In genomic region chr13:31652131-31652745, GRCm38 (mm10) we compare ENCODE assay signal across 26 mouse cellular contexts. TPM values are rescaled to one million over a fixed set of nuclear protein-coding genes. Genes with fewer than 3 reads are reported as not detected.
DNase-seq lines count a peak whose midpoint lies in the region; ATAC-seq and TF ChIP-seq lines count a peak whose summit lies in the region.
"Had no signal": no experiment of that assay in that cellular context is flagged by ENCODE, and none has a peak within 500 bp of the region (broad histone marks: within the 10 kb centered on the region; RNA-seq: fewer than 3 reads in every experiment).

No protein-coding gene starts in this region.

- peaks cover 11% of the 10 kb centered on the region for H3K4me1 ChIP-seq in kidney, embryonic 15.5 days
- H3K4me1 ChIP-seq in kidney, postnatal 0 days (replicated peaks; ENCODE audit: insufficient read depth, low read length): 0 out of 2 replicates have a peak, but pooled peaks cover 4% of the 10 kb centered on the region
- H3K4me1 ChIP-seq in midbrain, embryonic 11.5 days (ENCODE audit: control insufficient read depth, insufficient read depth, low read length): no peaks in the 10 kb centered on the region
- H3K4me1 ChIP-seq in midbrain, postnatal 0 days (ENCODE audit: insufficient read depth, low read length): no peaks in the 10 kb centered on the region
- H3K4me1 ChIP-seq: embryonic facial prominence, embryonic 15.5 days; forebrain, embryonic 13.5 days had no signal

- WGBS in kidney, embryonic 15.5 days: 70% methylated on average over 20 of the region's 20 CpGs
- 54% methylated on average over 20 of the region's 20 CpGs for WGBS in kidney, postnatal 0 days
- 81% methylated on average over 20 of the region's 20 CpGs for WGBS in midbrain, embryonic 11.5 days
- WGBS in midbrain, postnatal 0 days: 81% methylated on average over 20 of the region's 20 CpGs

- no peaks in the 10 kb centered on the region for H3K36me3 ChIP-seq in kidney, embryonic 15.5 days
- H3K36me3 ChIP-seq in kidney, postnatal 0 days (ENCODE audit: insufficient read depth, low read length): no peaks in the 10 kb centered on the region
- H3K36me3 ChIP-seq in midbrain, embryonic 11.5 days (ENCODE audit: control insufficient read depth, insufficient read depth, low read length): no peaks in the 10 kb centered on the region
- H3K36me3 ChIP-seq in midbrain, postnatal 0 days (ENCODE audit: insufficient read depth, low read length): no peaks in the 10 kb centered on the region
- H3K36me3 ChIP-seq: embryonic facial prominence, embryonic 13.5 days; embryonic facial prominence, embryonic 15.5 days; forebrain, embryonic 10.5 days had no signal

- 0 out of 2 replicates have a peak overlapping the region, but pooled peaks have one; percentile 22 for H3K27ac ChIP-seq in kidney, embryonic 15.5 days
- no peak overlapping the region for H3K27ac ChIP-seq in kidney, postnatal 0 days
- no peak overlapping the region for H3K27ac ChIP-seq in midbrain, embryonic 11.5 days (ENCODE audit: low read depth, low read length)
- H3K27ac ChIP-seq in midbrain, postnatal 0 days (ENCODE audit: low read depth, low read length): no peak overlapping the region
- H3K27ac ChIP-seq: embryonic facial prominence, embryonic 13.5 days; embryonic facial prominence, embryonic 15.5 days; forebrain, embryonic 10.5 days; forebrain, embryonic 13.5 days had no signal

- peak; percentile 68 for DNase-seq in heart, adult 11 months
- DNase-seq in heart, postnatal 10 days: no peak
- DNase-seq in kidney, adult 8-10 months: no peak
- peak; percentile 69 for DNase-seq in kidney, postnatal 0 days (ENCODE audit: low spot score)
- no peak for DNase-seq in kidney, adult 18-20 months
- peak; percentile 37 for DNase-seq in midbrain, embryonic 11.5 days (ENCODE audit: low spot score, missing footprints)
- no peak for DNase-seq in midbrain, postnatal 0 days (ENCODE audit: low spot score)
- DNase-seq: adrenal gland, adult 2 months; adrenal gland, postnatal 10 days; adrenal gland, postnatal 25 days; cerebellum, adult 11 months; cerebellum, adult 18-20 months; cerebellum, adult 8-10 months; cerebellum, adult 9-11 months; cerebellum, postnatal 14 days; cerebellum, postnatal 36 days; embryo, embryonic 11 days had no signal

- 0 out of 2 replicates have a peak, but pooled peaks cover 11% of the 10 kb centered on the region for H3K27me3 ChIP-seq in kidney, embryonic 15.5 days
- H3K27me3 ChIP-seq in kidney, postnatal 0 days (ENCODE audit: insufficient read depth, low read length): no peaks in the 10 kb centered on the region
- H3K27me3 ChIP-seq in midbrain, embryonic 11.5 days (ENCODE audit: control insufficient read depth, insufficient read depth, low read length): no peaks in the 10 kb centered on the region
- no peaks in the 10 kb centered on the region for H3K27me3 ChIP-seq in midbrain, postnatal 0 days (ENCODE audit: insufficient read depth, low read length)
- H3K27me3 ChIP-seq: embryonic facial prominence, embryonic 15.5 days; forebrain, embryonic 13.5 days had no signal

- H3K4me3 ChIP-seq in kidney, embryonic 15.5 days (replicated peaks): no peak overlapping the region
- no peak overlapping the region for H3K4me3 ChIP-seq in kidney, postnatal 0 days (replicated peaks; ENCODE audit: low read depth, low read length)
- no peak overlapping the region for H3K4me3 ChIP-seq in midbrain, embryonic 11.5 days (ENCODE audit: low read depth, low read length)
- H3K4me3 ChIP-seq in midbrain, postnatal 0 days (ENCODE audit: low read depth, low read length): no peak overlapping the region
- H3K4me3 ChIP-seq: embryonic facial prominence, embryonic 13.5 days; embryonic facial prominence, embryonic 15.5 days; erythroblast, embryonic 14.5 days; forebrain, embryonic 10.5 days; forebrain, embryonic 13.5 days had no signal

- no peak for TF ChIP-seq CTCF in kidney, postnatal 0 days (IDR thresholded peaks at IDR 0.05; ENCODE audit: low read depth)
- no peak for TF ChIP-seq CTCF in midbrain, postnatal 0 days (IDR thresholded peaks at IDR 0.05)

- ATAC-seq in kidney, embryonic 15.5 days (replicated peaks; ENCODE audit: low FRiP score): peak; percentile 80
- ATAC-seq in kidney, postnatal 0 days (replicated peaks; ENCODE audit: low FRiP score, low read depth): peak; percentile 81; the same call in 1 of the 2 replicates
- ATAC-seq in midbrain, embryonic 11.5 days (ENCODE audit: low FRiP score): no peak
- ATAC-seq in midbrain, postnatal 0 days (ENCODE audit: low FRiP score): no peak
- ATAC-seq: forebrain, embryonic 13.5 days; forebrain, embryonic 16.5 days had no signal

- intact Hi-C loops in heart, postnatal 10 days (cut with DNase I): loop anchor here (10.0 kb wide), 1 partner anchor 1087 kb away; no protein-coding TSS in a partner anchor

- H3K9me3 ChIP-seq in kidney, embryonic 15.5 days (replicated peaks): no peaks in the 10 kb centered on the region
- H3K9me3 ChIP-seq in kidney, postnatal 0 days (replicated peaks; ENCODE audit: low read length): no peaks in the 10 kb centered on the region
- no peaks in the 10 kb centered on the region for H3K9me3 ChIP-seq in midbrain, embryonic 11.5 days (ENCODE audit: control insufficient read depth, low read length)
- H3K9me3 ChIP-seq in midbrain, postnatal 0 days (ENCODE audit: low read length): no peaks in the 10 kb centered on the region
- H3K9me3 ChIP-seq: embryonic facial prominence, embryonic 13.5 days; embryonic facial prominence, embryonic 15.5 days; forebrain, embryonic 10.5 days; forebrain, embryonic 13.5 days had no signal

- peak overlapping the region; percentile 23; the same call in 1 of the 2 replicates for H3K4me2 ChIP-seq in kidney, embryonic 15.5 days
- no peak overlapping the region for H3K4me2 ChIP-seq in kidney, postnatal 0 days (ENCODE audit: low read length)
- no peak overlapping the region for H3K4me2 ChIP-seq in midbrain, embryonic 11.5 days
- H3K4me2 ChIP-seq in midbrain, postnatal 0 days (ENCODE audit: low read depth, low read length, poor library complexity, severe bottlenecking): no peak overlapping the region
- H3K4me2 ChIP-seq: embryonic facial prominence, embryonic 13.5 days; embryonic facial prominence, embryonic 15.5 days; forebrain, embryonic 13.5 days had no signal

- no peak overlapping the region for H3K9ac ChIP-seq in kidney, embryonic 15.5 days
- H3K9ac ChIP-seq in kidney, postnatal 0 days (ENCODE audit: low read depth, low read length): no peak overlapping the region
- H3K9ac ChIP-seq in midbrain, embryonic 11.5 days (ENCODE audit: low read length): no peak overlapping the region
- H3K9ac ChIP-seq in midbrain, postnatal 0 days (replicated peaks; ENCODE audit: low read length, poor library complexity, severe bottlenecking): no peak overlapping the region
- H3K9ac ChIP-seq: embryonic facial prominence, embryonic 13.5 days; embryonic facial prominence, embryonic 15.5 days; forebrain, embryonic 13.5 days had no signal

RNA-seq across cellular contexts. Expression of gene Foxf2, which starts 26.6 kb away (rescaled TPM):
- total RNA-seq in heart, postnatal 10 days (2021): under 1 TPM in 1 of 2 experiments, not detected in 1; 0.10 TPM
- 0.24 and 0.27 TPM in 2 replicates for polyA plus RNA-seq in kidney, embryonic 15.5 days (2015; fragmentation: Nextera tagmentation; extraction: Ambion mirVana)
- polyA plus RNA-seq in kidney, postnatal 0 days (2015; fragmentation: Nextera tagmentation; extraction: Ambion mirVana): not detected in 2 replicates
- polyA plus RNA-seq in midbrain, embryonic 11.5 days (2014; fragmentation: Nextera tagmentation; extraction: Ambion mirVana): 5.1 and 5.6 TPM in 2 replicates
- 7.5 and 11.0 TPM in 2 replicates for total RNA-seq in midbrain, postnatal 0 days (2014; rRNA removed)
- 4.3 and 5.1 TPM in 2 replicates for polyA plus RNA-seq in midbrain, postnatal 0 days (2015; fragmentation: Nextera tagmentation; extraction: Ambion mirVana)
- total RNA-seq: adrenal gland, adult 2 months; adrenal gland, postnatal 10 days; adrenal gland, postnatal 25 days; common myeloid progenitor, adult 5-6 weeks; MEL had no signal
- polyA plus RNA-seq: adrenal gland, adult 2 months; erythroblast, embryonic 14.5 days had no signal

Comparison
In these comparisons a context has a peak if more than half of its experiments do, and no peak if none do; other contexts are left out.
1. DNase-seq: peak in heart, adult 11 months (single experiment), kidney, postnatal 0 days (single experiment) and midbrain, embryonic 11.5 days (single experiment); none in heart, postnatal 10 days (0 of 2), kidney, adult 8-10 months (0 of 2), kidney, adult 18-20 months (single experiment) and midbrain, postnatal 0 days (single experiment).
2. ATAC-seq: peak in kidney, embryonic 15.5 days (single experiment) and kidney, postnatal 0 days (single experiment); none in midbrain, embryonic 11.5 days (single experiment) and midbrain, postnatal 0 days (single experiment).